Mouse (Mus musculus) kidney, adult 18-20 months (tissue): Measurements from ENCODE around the gene Gm17581.
"Not testable (repeated sequence)": the region's sequence is repeated elsewhere in the genome, so short reads cannot be mapped to it uniquely, and the experiment has no call there.

ENCODE experiments used
- DNase-seq: peaks from one replicate; pipeline ENCODE4 v3.0.0; 2021

Gene Gm17581

GRCm38 (mm10) chr2:155736936-155737335 lies 1.3 kb upstream of the Gm17581 start:
- DNase-seq = no peak

DNA sequence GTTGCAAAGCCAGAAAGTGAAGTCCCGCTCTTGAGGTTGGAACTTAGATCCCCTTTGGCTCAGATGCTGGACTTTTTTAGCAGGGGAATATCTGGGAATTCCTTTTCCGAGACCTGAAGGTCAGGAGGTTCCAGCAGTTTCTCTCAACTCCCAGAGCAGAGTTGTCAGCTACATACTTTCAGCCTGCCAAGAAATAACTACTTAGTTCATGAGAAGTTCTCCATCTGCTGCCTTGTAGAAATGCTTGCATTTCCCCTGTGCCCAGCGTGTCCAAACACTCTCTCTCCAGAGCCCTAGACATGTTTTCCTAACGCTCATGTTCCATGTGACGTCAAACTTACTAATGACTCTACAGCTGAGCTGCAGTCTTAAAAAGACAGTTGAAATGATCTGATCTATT lies 586 bp downstream of the Gm17581 start:
- DNase-seq = no peak

DNA sequence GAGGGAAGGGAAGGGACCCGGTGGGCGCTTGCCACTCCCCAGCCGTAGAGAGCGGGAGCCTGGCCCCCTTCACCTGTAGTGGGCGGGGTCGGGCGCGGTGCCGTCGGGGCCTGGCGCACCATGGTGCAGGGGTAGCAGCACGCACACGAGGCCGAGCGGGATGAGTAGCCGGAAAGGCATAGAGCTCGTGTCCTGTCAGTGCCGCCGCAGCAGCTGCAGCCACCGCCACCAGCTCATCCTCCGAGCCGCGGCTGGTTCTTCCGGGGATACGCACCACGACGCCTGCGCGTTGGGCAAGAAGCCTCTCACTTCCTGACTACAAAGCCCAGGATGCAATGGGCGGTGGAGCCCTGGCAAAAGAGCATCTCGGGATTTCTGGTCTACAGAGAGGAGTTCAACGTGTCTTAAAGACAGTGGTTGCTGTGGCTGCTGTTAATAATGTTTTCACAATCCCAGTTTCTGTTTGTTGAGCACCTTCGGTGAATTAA lies 6.5 kb downstream of the Gm17581 start, which contains the start of gene Edem2:
TSS of gene Edem2 (minus strand) at position 318 of the 488 bp plus-strand sequence.
- peak; percentile 91 for DNase-seq

GRCm38 (mm10) chr2:155728742-155729141 lies 6.9 kb downstream of the Gm17581 start:
- no peak for DNase-seq

DNA sequence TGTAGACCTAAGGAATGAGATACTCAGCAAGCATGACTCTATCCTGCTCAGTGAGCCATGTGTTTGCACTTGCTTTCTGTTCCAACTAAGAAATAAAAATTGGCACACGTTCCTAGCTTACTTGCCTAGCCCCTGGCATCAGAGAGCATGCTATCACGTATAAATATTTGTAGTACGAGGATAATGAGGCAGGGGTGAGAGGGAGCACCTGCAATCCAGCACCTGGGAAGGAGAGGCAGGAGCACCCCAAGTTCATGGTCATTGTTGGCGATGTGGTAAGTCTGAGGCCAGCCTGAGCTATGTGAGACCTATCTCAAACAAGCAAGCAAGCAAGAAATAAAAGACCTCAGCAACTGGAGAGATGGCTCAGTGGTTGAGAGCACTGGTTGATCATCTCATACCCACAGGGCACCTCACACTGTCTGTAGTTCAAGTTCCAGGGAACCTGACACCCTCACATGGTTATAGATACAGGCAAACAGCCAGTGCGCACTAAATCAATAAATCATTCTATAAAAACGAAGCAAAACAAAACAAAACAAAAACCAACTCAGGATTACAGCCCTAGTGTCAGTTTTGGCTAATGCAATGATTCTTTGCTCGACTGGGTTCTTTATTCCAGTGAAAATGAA lies 7.8 kb downstream of the Gm17581 start:
- DNase-seq = no peak

DNA sequence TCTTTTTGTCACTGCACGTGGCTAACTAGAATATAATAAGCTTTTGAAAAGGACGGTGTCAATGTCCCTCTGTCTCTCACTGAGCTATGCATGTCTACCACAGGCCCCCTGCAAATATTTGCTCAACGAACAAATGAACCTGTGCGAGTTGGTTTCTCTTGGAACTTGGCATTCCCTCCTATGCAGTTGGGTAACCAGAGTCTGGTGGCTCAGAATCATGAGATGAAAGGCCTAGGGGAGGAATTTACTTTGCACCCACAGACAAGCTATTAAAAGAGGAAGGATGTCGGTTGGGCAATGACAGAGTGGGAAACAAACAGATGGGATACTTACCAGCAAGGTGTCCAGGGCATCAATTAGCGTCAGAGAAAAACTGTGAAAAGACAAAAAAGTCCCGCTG lies 9.4 kb downstream of the Gm17581 start:
- no peak for DNase-seq

DNA sequence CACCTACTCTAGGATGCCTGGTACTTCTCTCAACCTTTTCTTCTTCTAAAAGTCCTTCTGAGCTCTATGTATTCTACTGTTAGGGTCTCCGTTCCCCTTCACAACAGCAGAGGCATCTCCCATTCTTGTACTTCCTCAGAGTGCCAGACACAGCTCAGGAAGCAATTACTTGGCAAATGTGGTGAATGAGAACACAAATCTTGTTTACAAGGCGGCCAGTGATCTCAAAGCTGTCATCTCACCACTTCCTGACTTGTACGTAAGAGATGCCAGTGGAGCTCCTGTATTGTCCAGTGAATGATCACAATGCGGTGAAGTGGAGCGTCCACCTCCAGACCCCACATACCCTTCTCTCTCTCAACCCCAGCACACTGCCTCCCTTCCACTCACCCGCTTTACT lies 11.1 kb downstream of the Gm17581 start:
- no peak for DNase-seq

DNA sequence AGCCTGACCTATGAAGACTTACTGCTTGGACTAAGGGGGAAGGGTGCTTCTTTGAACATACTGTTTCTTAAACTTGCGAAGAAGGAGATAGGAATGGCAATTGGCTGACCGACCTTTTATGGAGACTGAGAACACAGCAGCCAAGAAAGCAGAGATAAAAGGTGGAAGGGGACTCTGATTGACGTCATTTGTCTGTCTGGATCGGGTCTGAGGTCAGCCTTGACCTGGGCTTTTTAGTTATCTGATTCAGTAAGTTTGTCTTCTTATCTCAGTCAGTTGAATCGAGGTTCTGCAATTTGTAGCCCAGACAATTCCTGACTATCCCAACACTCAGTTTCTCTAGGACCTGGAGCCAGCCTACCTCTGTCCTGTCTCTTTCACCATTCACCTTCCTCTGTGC lies 11.6 kb downstream of the Gm17581 start:
- DNase-seq = no peak

DNA sequence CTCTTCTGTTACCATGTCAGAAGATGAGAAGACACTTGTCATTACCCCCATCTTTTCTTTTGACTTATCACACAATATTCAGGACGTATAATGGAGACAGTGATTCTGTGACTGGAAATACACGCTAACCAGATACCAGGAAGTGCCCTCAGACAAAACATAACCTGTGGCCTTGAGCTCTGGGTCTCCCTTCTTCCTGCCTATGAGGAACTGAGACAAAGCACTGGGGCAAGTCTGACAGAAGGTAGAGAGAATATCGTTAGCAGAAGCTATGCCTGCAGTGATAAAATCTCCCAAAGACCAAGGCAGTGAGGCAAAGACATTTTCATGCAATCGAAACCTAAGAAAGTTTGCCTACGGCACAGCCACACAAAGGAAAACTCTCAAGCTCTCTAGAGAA lies 15.1 kb downstream of the Gm17581 start:
- no peak for DNase-seq

DNA sequence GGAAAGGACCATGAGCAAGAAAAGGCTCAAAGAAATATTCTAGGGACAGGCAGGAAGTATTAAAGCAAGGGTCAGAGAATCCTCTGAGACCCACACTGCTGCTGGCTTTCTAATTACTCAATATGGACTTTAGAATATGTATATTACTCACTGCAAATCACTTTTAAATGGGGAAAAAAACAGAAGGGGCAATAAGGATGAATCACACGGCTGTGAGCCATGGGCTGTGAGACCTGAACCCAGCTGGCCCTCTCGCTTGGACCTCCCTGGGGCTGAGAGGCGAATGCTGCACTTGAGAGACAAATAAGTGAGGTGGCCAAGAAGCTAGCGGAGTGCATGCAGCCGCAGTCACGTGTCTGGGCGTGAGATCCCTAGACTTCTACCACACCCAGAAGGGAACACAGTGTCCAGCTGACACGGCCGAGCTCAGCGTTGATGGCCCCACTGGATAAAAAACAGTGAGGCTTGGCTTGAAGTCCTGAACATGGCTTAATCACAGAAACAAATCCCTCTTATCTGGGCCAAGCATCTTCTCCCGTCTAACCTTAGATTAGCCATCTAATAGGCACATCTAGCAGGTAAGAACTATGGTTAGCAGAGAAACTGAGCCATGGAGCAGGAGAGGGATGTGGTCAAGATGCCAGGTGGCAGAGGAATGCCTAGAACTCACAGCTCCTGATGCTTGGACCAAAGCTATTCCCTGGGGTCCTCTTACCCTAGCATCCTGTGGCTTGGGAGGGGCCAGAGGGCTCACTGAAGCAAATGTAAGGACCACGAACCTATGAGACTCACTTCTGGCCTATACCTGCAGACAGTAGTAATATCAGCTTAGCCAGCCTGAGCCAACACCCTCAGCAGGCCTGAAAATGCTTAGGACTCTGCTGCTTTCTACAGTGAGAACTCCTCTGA lies 18.3 kb downstream of the Gm17581 start:
- DNase-seq = no peak

- no peak for DNase-seq
These were observed 25.1 kb downstream of the Gm17581 start for GRCm38 (mm10) chr2:155710557-155710956.

DNA sequence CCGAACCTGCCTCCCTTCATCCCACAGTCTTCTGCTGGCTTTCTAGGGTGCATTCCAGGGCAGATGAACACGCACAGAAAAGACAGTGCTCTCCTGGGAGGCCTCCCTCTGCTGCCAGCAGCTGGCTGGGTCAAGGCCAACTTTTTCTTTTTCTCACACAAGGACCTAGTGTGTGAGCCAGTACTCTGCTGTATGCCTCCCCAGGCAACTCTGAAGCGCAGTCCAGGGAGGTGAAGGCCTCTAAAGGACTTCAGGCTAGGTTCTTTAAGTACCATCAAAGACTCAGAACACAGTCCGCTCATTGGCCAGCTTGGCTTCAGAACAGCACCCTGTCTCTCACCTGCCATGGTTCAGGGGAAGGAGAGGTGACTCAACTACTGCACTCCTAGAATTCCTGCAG lies 28.4 kb downstream of the Gm17581 start:
- no peak for DNase-seq

GRCm38 (mm10) chr2:155703630-155704029 lies 32.0 kb downstream of the Gm17581 start:
- DNase-seq = no peak

DNA sequence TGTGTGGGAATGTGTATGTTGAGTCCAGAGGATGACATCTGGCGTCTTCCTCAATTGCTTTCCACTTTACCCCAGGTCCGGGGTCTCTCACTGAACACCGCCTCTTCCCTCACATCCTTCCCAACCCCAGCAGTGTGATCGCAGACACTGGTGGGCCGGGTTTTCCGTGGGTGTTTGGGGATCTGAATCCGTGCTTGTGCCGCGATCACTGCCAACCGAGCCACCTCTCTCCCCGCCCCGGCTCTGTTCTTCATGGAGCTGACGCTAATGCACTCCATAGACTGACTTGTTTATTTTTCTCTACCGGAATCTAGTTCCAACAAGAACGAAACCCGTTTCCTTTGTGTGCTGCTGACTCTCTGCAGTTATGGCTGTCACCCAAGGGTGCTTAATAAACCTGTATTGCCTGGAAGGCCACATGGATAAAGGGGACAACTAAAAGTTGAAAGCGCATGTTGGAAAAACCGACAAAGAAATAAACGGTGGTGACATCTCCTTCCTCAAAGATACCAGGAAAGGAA lies 34.2 kb downstream of the Gm17581 start:
- DNase-seq = no peak

GRCm38 (mm10) chr2:155698443-155698842 lies 37.2 kb downstream of the Gm17581 start:
- DNase-seq = not testable (repeated sequence)

- no peak for DNase-seq
These were observed 38.8 kb downstream of the Gm17581 start for GRCm38 (mm10) chr2:155696851-155697250.

DNA sequence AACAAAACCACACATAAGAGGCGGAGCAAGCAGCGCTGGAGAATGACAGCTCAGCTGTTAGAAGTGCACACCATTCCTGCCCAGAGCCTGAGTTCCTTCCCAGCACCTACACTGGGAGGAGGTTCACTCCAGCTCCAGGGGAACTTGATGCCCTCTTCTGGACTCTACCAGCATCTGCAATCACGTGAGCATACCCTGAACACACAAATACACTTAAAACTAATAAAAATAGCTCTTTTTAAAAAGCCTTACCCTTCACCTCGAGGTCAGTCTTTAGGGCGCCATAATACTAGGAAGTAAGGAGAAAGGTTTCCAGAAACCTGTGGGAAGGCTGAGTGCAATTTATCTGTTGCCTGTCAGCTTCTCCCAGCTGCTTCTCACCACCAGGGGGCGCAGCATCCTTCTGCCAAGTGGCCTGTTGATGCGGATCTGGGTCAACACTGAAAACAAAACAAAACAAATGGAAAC lies 39.5 kb downstream of the Gm17581 start:
- peak; percentile 90 for DNase-seq

DNA sequence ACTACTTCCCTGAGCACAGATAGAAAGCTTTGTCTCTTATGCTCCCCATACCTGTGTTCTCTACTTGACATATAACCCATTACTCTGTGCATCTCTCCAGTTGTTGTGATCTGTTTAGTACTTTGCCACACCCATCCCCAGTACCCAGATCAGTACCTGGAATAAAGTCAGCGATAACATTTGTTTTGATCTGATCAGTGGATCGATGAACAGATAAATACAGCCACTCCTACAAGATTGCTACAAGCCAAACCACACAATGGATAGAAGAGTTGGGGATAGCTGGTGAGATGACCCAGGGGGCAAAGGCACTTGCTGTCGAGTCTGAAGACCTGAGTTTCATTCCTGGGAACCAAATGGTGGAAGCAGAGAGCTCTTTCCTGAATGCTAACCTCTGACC lies 40.4 kb downstream of the Gm17581 start:
- DNase-seq = no peak

DNA sequence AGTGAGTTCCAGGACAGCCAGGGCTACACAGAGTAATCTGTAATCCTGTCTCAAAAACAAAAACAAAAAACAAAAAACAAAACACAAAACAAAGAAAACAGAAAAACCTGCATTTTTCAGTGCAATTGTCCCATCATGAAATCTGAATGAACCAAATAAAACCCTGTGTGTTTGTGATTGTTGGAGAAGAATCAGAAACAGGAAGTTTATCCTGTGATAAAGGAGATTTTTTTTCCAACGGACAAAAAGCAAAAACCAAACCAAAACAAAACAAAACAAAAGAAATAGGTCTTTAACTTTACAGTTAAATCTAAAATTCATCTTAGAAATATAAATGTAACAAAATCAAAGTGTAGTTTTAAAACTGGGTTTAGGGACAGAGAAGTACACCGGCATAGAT lies 41.1 kb downstream of the Gm17581 start:
- DNase-seq = no peak

- DNase-seq = no peak
These were observed 42.5 kb downstream of the Gm17581 start for GRCm38 (mm10) chr2:155693136-155693535.

- DNase-seq = peak; percentile 99
These were observed 43.8 kb downstream of the Gm17581 start, which contains the start of gene Trpc4ap for GRCm38 (mm10) chr2:155691723-155692493. Gene Trpc4ap (minus strand): TSS chr2:155692384.

GRCm38 (mm10) chr2:155691336-155691722 lies 44.3 kb downstream of the Gm17581 start:
- no peak for DNase-seq

DNA sequence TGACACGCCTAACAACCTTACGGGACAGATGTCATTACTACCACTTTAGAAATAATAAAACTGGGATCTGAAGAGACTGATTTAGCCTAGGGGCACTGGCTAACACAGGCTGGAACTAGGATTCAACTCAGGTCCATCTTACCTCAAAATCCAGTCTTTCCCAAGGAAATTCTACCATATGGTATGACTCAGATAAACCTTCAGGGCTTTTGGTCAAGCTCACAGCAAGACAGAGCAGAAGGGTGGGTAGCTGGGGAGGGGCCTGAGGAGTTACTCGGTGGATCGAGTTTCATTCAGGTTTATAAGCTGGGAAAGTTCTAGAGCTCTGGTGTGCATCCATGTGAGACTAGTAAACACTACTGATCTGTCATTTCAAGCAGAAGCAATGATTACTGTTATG lies 46.5 kb downstream of the Gm17581 start:
- DNase-seq = no peak
